21 mouse cellular contexts compared by ENCODE assay signal in the genomic region with DNA sequence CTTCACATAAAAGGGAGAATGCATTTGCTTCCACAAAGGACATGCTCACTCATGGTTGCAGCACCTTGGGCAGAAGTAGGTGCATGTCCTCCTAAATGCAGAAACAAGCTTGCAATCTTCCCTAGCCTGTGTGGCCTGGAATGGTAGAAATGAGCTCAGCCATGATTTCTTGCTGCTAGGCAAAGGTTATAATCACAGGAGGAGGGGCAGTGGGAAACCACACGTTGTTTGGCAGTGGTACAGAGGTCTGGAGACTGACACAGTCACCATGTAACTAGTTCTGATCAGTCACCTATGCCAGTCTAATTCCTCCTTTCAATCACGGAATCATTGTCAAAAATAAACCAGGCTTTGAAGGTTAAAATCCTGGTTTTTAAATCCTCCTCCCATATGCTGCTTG.
DNase-seq lines count a peak whose midpoint lies in the region; ATAC-seq and TF ChIP-seq lines count a peak whose summit lies in the region.
"Had no signal": no experiment of that assay in that cellular context is flagged by ENCODE, and none has a peak within 500 bp of the region (broad histone marks: within the 10 kb centered on the region; RNA-seq: fewer than 3 reads in every experiment).

No protein-coding gene starts in this region.

- no peak overlapping the region for H3K27ac ChIP-seq in cerebellum, adult 2 months (ENCODE audit: insufficient read depth, low read length)
- no peak overlapping the region for H3K27ac ChIP-seq in kidney, adult 2 months (ENCODE audit: insufficient read depth, low read depth, low read length)
- H3K27ac ChIP-seq in kidney, embryonic 14.5 days (ENCODE audit: low read depth, low read length) = no peak overlapping the region
- H3K27ac ChIP-seq in limb, embryonic 10.5 days = no peak overlapping the region
- H3K27ac ChIP-seq: embryonic facial prominence, embryonic 13.5 days; forebrain, embryonic 13.5 days; heart, embryonic 13.5 days; hindbrain, embryonic 12.5 days had no signal

- 24% methylated on average over 2 of the region's 2 CpGs for WGBS in cerebellum, adult 2 months
- 23% methylated on average over 2 of the region's 2 CpGs for WGBS in kidney, adult 2 months
- 41% methylated on average over 2 of the region's 2 CpGs for WGBS in kidney, embryonic 14.5 days
- 66% methylated on average over 2 of the region's 2 CpGs for WGBS in limb, embryonic 10.5 days

- ATAC-seq in kidney, embryonic 14.5 days (ENCODE audit: low FRiP score, low TSS enrichment) = no peak
- ATAC-seq in erythroblast, adult 5-6 weeks (replicated peaks; ENCODE audit: low FRiP score, poor library complexity, severe bottlenecking) = no peak
- ATAC-seq: forebrain, embryonic 13.5 days; forebrain, postnatal 0 days; hindbrain, embryonic 16.5 days had no signal

- H3K4me3 ChIP-seq in cerebellum, adult 2 months (replicated peaks; ENCODE audit: insufficient read depth, low read depth, low read length) = no peak overlapping the region
- no peak overlapping the region for H3K4me3 ChIP-seq in kidney, adult 2 months (ENCODE audit: insufficient read depth, low read depth, low read length)
- no peak overlapping the region for H3K4me3 ChIP-seq in kidney, embryonic 14.5 days (ENCODE audit: low read length)
- H3K4me3 ChIP-seq in limb, embryonic 10.5 days = no peak overlapping the region
- H3K4me3 ChIP-seq: embryonic facial prominence, embryonic 13.5 days; forebrain, embryonic 13.5 days; heart, embryonic 13.5 days; hindbrain, embryonic 12.5 days had no signal

- H3K9ac ChIP-seq in kidney, embryonic 14.5 days (ENCODE audit: low read depth, low read length) = no peak overlapping the region
- H3K9ac ChIP-seq: embryonic facial prominence, embryonic 13.5 days; forebrain, embryonic 13.5 days; forebrain, postnatal 0 days; heart, embryonic 13.5 days; hindbrain, embryonic 12.5 days had no signal

- peak; percentile 13 to 16 for DNase-seq in cerebellum, postnatal 10 days
- no peak for DNase-seq in cerebellum, adult 2 months
- peak; percentile 76 for DNase-seq in kidney, adult 2 months
- peak; percentile 30 for DNase-seq in NIH3T3 (ENCODE audit: low read depth)
- peak; percentile 27 to 42 for DNase-seq in kidney, postnatal 25 days
- DNase-seq in limb, embryonic 10.5 days (ENCODE audit: low spot score) = no peak
- DNase-seq: adrenal gland, adult 8-10 months; adrenal gland, postnatal 36 days; cerebellum, adult 11 months; cerebellum, adult 9-10 months; cerebellum, postnatal 36 days; forebrain, postnatal 0 days; gastrocnemius, postnatal 14 days; heart, postnatal 36 days had no signal

- no peaks in the 10 kb centered on the region for H3K9me3 ChIP-seq in kidney, embryonic 14.5 days (ENCODE audit: control insufficient read depth, low read length)
- H3K9me3 ChIP-seq in limb, embryonic 10.5 days (replicated peaks) = no peaks in the 10 kb centered on the region
- H3K9me3 ChIP-seq: embryonic facial prominence, embryonic 13.5 days; forebrain, embryonic 13.5 days; heart, embryonic 13.5 days; hindbrain, embryonic 12.5 days had no signal

- H3K27me3 ChIP-seq in cerebellum, adult 2 months (ENCODE audit: control insufficient read depth, insufficient read depth, low read length) = no peaks in the 10 kb centered on the region; the same call in 1 of the 2 replicates
- no peaks in the 10 kb centered on the region for H3K27me3 ChIP-seq in kidney, adult 2 months (replicated peaks; ENCODE audit: control insufficient read depth, insufficient read depth, low read length)
- no peaks in the 10 kb centered on the region for H3K27me3 ChIP-seq in kidney, embryonic 14.5 days (ENCODE audit: control insufficient read depth, insufficient read depth, low read length)
- no peaks in the 10 kb centered on the region for H3K27me3 ChIP-seq in limb, embryonic 10.5 days (ENCODE audit: low read depth, poor library complexity, severe bottlenecking)
- H3K27me3 ChIP-seq: embryonic facial prominence, embryonic 13.5 days; forebrain, embryonic 13.5 days; heart, embryonic 13.5 days; hindbrain, embryonic 12.5 days had no signal

- no peak for TF ChIP-seq CTCF in cerebellum, adult 2 months (IDR thresholded peaks at IDR 0.05; ENCODE audit: borderline replicate concordance, insufficient read depth, low read depth, low read length)
- TF ChIP-seq CTCF in kidney, adult 2 months (conservative IDR thresholded peaks at IDR 0.05; ENCODE audit: insufficient read depth, insufficient read length, low read depth, low read length) = no peak

- no peaks in the 10 kb centered on the region for H3K36me3 ChIP-seq in kidney, adult 2 months (ENCODE audit: control insufficient read depth, insufficient read depth, low read length)
- no peaks in the 10 kb centered on the region for H3K36me3 ChIP-seq in kidney, embryonic 14.5 days (ENCODE audit: control insufficient read depth, insufficient read depth, low read length)
- no peaks in the 10 kb centered on the region for H3K36me3 ChIP-seq in limb, embryonic 10.5 days
- H3K36me3 ChIP-seq: embryonic facial prominence, embryonic 13.5 days; heart, embryonic 13.5 days; hindbrain, embryonic 12.5 days had no signal

- TF ChIP-seq POLR2A in cerebellum, adult 2 months (IDR thresholded peaks at IDR 0.05; ENCODE audit: borderline replicate concordance, insufficient read depth, low read length) = no peak
- TF ChIP-seq POLR2A in kidney, adult 2 months (IDR thresholded peaks at IDR 0.05; ENCODE audit: low read depth, low read length) = no peak

- no peak overlapping the region for H3K4me2 ChIP-seq in kidney, embryonic 14.5 days (replicated peaks; ENCODE audit: low read depth, low read length)
- H3K4me2 ChIP-seq: embryonic facial prominence, embryonic 13.5 days; forebrain, embryonic 13.5 days; heart, embryonic 13.5 days; hindbrain, embryonic 12.5 days had no signal

- H3K4me1 ChIP-seq in cerebellum, adult 2 months (ENCODE audit: control insufficient read depth, insufficient read depth, low read length) = no peaks in the 10 kb centered on the region
- peaks cover 4% of the 10 kb centered on the region for H3K4me1 ChIP-seq in kidney, adult 2 months (ENCODE audit: control insufficient read depth, insufficient read depth, low read length)
- no peaks in the 10 kb centered on the region for H3K4me1 ChIP-seq in kidney, embryonic 14.5 days (ENCODE audit: control insufficient read depth, insufficient read depth, low read length)
- no peaks in the 10 kb centered on the region for H3K4me1 ChIP-seq in limb, embryonic 10.5 days
- H3K4me1 ChIP-seq: embryonic facial prominence, embryonic 13.5 days; forebrain, embryonic 13.5 days; heart, embryonic 13.5 days; hindbrain, embryonic 12.5 days had no signal

Comparison
In these comparisons a context has a peak if more than half of its experiments do, and no peak if none do; other contexts are left out.
1. DNase-seq: peak in cerebellum, postnatal 10 days (2 of 2), kidney, adult 2 months (single experiment), NIH3T3 (single experiment) and kidney, postnatal 25 days (2 of 2); none in cerebellum, adult 2 months (0 of 2) and limb, embryonic 10.5 days (single experiment).